Mouse (Mus musculus) myocyte (in vitro differentiated cells): ENCODE results near the gene Dnaja4. TPM values are rescaled to one million over a fixed set of nuclear protein-coding genes. Genes with fewer than 3 reads are reported as not detected.

Experiments
- H3K27me3 ChIP-seq: one replicate; pipeline ENCODE4 v1.6.1; 2011; ENCODE audit not compliant: control insufficient read depth, insufficient read depth, insufficient read length
- H3K36me3 ChIP-seq: one replicate; pipeline ENCODE4 v1.6.1; 2011; ENCODE audit not compliant: control insufficient read depth, insufficient read depth
- H3K4me2 ChIP-seq: one replicate; pipeline ENCODE4 v1.6.1; 2011; ENCODE audit warnings: low read depth, control low read depth
- H3K4me3 ChIP-seq: one replicate; pipeline ENCODE4 v1.5.1; 2011; ENCODE audit warnings: mild to moderate bottlenecking, control low read depth, moderate library complexity
- H3K79me2 ChIP-seq: one replicate; pipeline ENCODE4 v1.6.1; 2011; ENCODE audit not compliant: control insufficient read depth, insufficient read depth
- H3ac ChIP-seq: one replicate; pipeline ENCODE4 v1.6.1; 2011; ENCODE audit not compliant: control insufficient read depth, insufficient read length
- CEBPB ChIP-seq: IDR thresholded peaks from 2 replicates; pipeline ENCODE4 v1.6.1; 2011; ENCODE audit warnings: mild to moderate bottlenecking, moderate library complexity; ENCODE audit not compliant: poor library complexity, insufficient read depth, severe bottlenecking
- E2F4 ChIP-seq: IDR thresholded peaks from one replicate; pipeline ENCODE4 v1.6.1; 2011; ENCODE audit warnings: mild to moderate bottlenecking, control low read depth, moderate library complexity; ENCODE audit not compliant: insufficient read depth
- MAX ChIP-seq: IDR thresholded peaks from one replicate; pipeline ENCODE4 v1.6.1; 2011; ENCODE audit warnings: low read depth, mild to moderate bottlenecking, control low read depth
- MYOD1 ChIP-seq, 3 experiments: IDR thresholded peaks; one replicate each; pipeline ENCODE4 v1.6.1; 2011; ENCODE audit warnings: control low read depth in 2 of 3, low read depth in 2 of 3, mild to moderate bottlenecking in 2 of 3, moderate library complexity in 1 of 3; ENCODE audit not compliant: insufficient read length in 2 of 3, control insufficient read depth in 1 of 3
- MYOG ChIP-seq, 3 experiments: IDR thresholded peaks; one replicate each; pipeline ENCODE4 v1.6.1; 2011; ENCODE audit warnings: control low read depth in 2 of 3, low read depth in 2 of 3, mild to moderate bottlenecking in 2 of 3; ENCODE audit not compliant: insufficient read length in 2 of 3, control insufficient read depth in 1 of 3, insufficient read depth in 1 of 3
- POLR2A ChIP-seq: IDR thresholded peaks from one replicate; pipeline ENCODE4 v1.6.1; 2011; ENCODE audit warnings: low read depth, mild to moderate bottlenecking, control low read depth, moderate library complexity; ENCODE audit not compliant: insufficient read length
- POLR2AphosphoS2 ChIP-seq: IDR thresholded peaks from one replicate; pipeline ENCODE4 v1.6.1; 2011; ENCODE audit warnings: low read depth, control low read depth; ENCODE audit not compliant: insufficient read length
- REST ChIP-seq: IDR thresholded peaks from one replicate; pipeline ENCODE4 v1.6.1; 2011; ENCODE audit warnings: mild to moderate bottlenecking, control low read depth, moderate library complexity; ENCODE audit not compliant: insufficient read depth, insufficient read length
- SRF ChIP-seq: IDR thresholded peaks from one replicate; pipeline ENCODE4 v1.6.1; 2011; ENCODE audit warnings: low read depth; ENCODE audit not compliant: control insufficient read depth, insufficient read length
- TCF12 ChIP-seq: IDR thresholded peaks from one replicate; pipeline ENCODE4 v1.6.1; 2011; ENCODE audit warnings: mild to moderate bottlenecking, control low read depth; ENCODE audit not compliant: poor library complexity, insufficient read depth, severe bottlenecking
- TCF3 ChIP-seq: IDR thresholded peaks from one replicate; pipeline ENCODE4 v1.6.1; 2011; ENCODE audit warnings: low read depth, control low read depth; ENCODE audit not compliant: insufficient read length
- USF1 ChIP-seq: IDR thresholded peaks from one replicate; pipeline ENCODE4 v1.6.1; 2011; ENCODE audit warnings: low read depth, mild to moderate bottlenecking, control low read depth, moderate library complexity
- polyA plus RNA-seq: library from polyadenylated mRNA; unstranded; fragments of >200 nt; fragmentation: generic; extraction: Trizol; gene quantifications from one replicate; pipeline ENCODE4 v1.2.1, GENCODE M21; 2012; ENCODE audit warnings: missing spikeins

Gene Dnaja4
- polyA plus RNA-seq, 1 experiment: 11.7 TPM

- H3ac ChIP-seq: peak overlapping the region; percentile 86
- TF ChIP-seq POLR2A (no peak), TCF3 (no peak), SRF (no peak), USF1 (no peak), TCF12 (no peak), E2F4 (no peak), CEBPB (no peak), MAX (no peak), POLR2AphosphoS2 (no peak)
- H3K4me2 ChIP-seq: peak overlapping the region; percentile 66
- peak overlapping the region; percentile 44 for H3K4me3 ChIP-seq
- H3K79me2 ChIP-seq: no peaks in the 10 kb centered on the region
- H3K27me3 ChIP-seq: no peaks in the 10 kb centered on the region
- no peaks in the 10 kb centered on the region for H3K36me3 ChIP-seq
Measured at GRCm38 (mm10) chr9:54699087-54699344, 343 bp downstream of the Dnaja4 start.

- Histone ChIP-seq H3K36me3 (no peaks in the 10 kb centered on the region), H3ac (peak overlapping the region; percentile 86), H3K79me2 (no peaks in the 10 kb centered on the region), H3K4me2 (peak overlapping the region; percentile 70), H3K27me3 (no peaks in the 10 kb centered on the region), H3K4me3 (peak overlapping the region; percentile 44)
- TF ChIP-seq REST (no peak), POLR2A (peak; percentile 75), E2F4 (no peak), MYOG (IDR thresholded peaks at IDR 0.05; ENCODE audit: control insufficient read depth in 1 of 3, insufficient read depth in 1 of 3, insufficient read length in 2 of 3, low read depth in 2 of 3) (peak in 1 of 3 experiments; percentile 13), POLR2AphosphoS2 (peak; percentile 56), MAX (no peak)
Measured at GRCm38 (mm10) chr9:54699345-54700173, 886 bp downstream of the Dnaja4 start.

- TF ChIP-seq POLR2A: no peak
- TF ChIP-seq REST: no peak
- no peak for TF ChIP-seq CEBPB
- no peak for TF ChIP-seq TCF3
- no peak for TF ChIP-seq USF1
- TF ChIP-seq SRF: no peak
- TF ChIP-seq MYOG (IDR thresholded peaks at IDR 0.05; ENCODE audit: control insufficient read depth in 1 of 3, insufficient read depth in 1 of 3, insufficient read length in 2 of 3, low read depth in 2 of 3): no peak
- no peak for TF ChIP-seq POLR2AphosphoS2
- no peak for TF ChIP-seq MYOD1 (IDR thresholded peaks at IDR 0.05; ENCODE audit: control insufficient read depth in 1 of 3, insufficient read length in 2 of 3, low read depth in 2 of 3)
- no peak for TF ChIP-seq MAX
- no peak for TF ChIP-seq E2F4
- TF ChIP-seq TCF12: no peak
Measured at GRCm38 (mm10) chr9:54700174-54700475, 1.5 kb downstream of the Dnaja4 start.

GRCm38 (mm10) chr9:54700746-54701145 lies 2.1 kb downstream of the Dnaja4 start:
- H3K79me2 ChIP-seq: no peaks in the 10 kb centered on the region
- H3K36me3 ChIP-seq: no peaks in the 10 kb centered on the region
- H3K4me3 ChIP-seq: peak overlapping the region; percentile 44
- peak overlapping the region; percentile 70 for H3K4me2 ChIP-seq
- TF ChIP-seq CEBPB: no peak
- TF ChIP-seq SRF: no peak
- no peaks in the 10 kb centered on the region for H3K27me3 ChIP-seq
- H3ac ChIP-seq: no peak overlapping the region

More at GRCm38 (mm10) chr9:54700174-54700475, 1.5 kb downstream of the Dnaja4 start:
- Histone ChIP-seq H3ac (peak overlapping the region; percentile 86), H3K27me3 (no peaks in the 10 kb centered on the region), H3K4me3 (peak overlapping the region; percentile 44), H3K79me2 (no peaks in the 10 kb centered on the region), H3K36me3 (no peaks in the 10 kb centered on the region), H3K4me2 (peak overlapping the region; percentile 70)

- H3K79me2 ChIP-seq: no peaks in the 10 kb centered on the region
- no peak for TF ChIP-seq TCF12
- no peak for TF ChIP-seq MAX
- no peak for TF ChIP-seq MYOD1 (IDR thresholded peaks at IDR 0.05; ENCODE audit: control insufficient read depth in 1 of 3, insufficient read length in 2 of 3, low read depth in 2 of 3)
- no peak for TF ChIP-seq SRF
- no peak for TF ChIP-seq POLR2A
- no peak for TF ChIP-seq MYOG (IDR thresholded peaks at IDR 0.05; ENCODE audit: control insufficient read depth in 1 of 3, insufficient read depth in 1 of 3, insufficient read length in 2 of 3, low read depth in 2 of 3)
- TF ChIP-seq E2F4: no peak
- no peak for TF ChIP-seq USF1
- TF ChIP-seq CEBPB: no peak
- no peak for TF ChIP-seq TCF3
- TF ChIP-seq POLR2AphosphoS2: no peak
- TF ChIP-seq REST: no peak
- no peaks in the 10 kb centered on the region for H3K36me3 ChIP-seq
- H3K4me2 ChIP-seq: no peak overlapping the region
- no peaks in the 10 kb centered on the region for H3K27me3 ChIP-seq
- no peak overlapping the region for H3ac ChIP-seq
- H3K4me3 ChIP-seq: no peak overlapping the region
Measured at GRCm38 (mm10) chr9:54702581-54702980, 3.9 kb downstream of the Dnaja4 start.
